In genomic region chr13:29985101-29985854, GRCm38 (mm10) we compare ENCODE assay signal across 8 mouse cellular contexts. TPM values are rescaled to one million over a fixed set of nuclear protein-coding genes. Genes with fewer than 3 reads are reported as not detected.
DNase-seq lines count a peak whose midpoint lies in the region; ATAC-seq and TF ChIP-seq lines count a peak whose summit lies in the region.

No protein-coding gene starts in this region.

- peaks cover 41% of the 10 kb centered on the region for H3K4me1 ChIP-seq in E14TG2a.4 (replicated peaks; ENCODE audit: low read depth, low read length)
- peaks cover 33% of the 10 kb centered on the region for H3K4me1 ChIP-seq in forebrain, embryonic 12.5 days
- peaks cover 37% of the 10 kb centered on the region for H3K4me1 ChIP-seq in hindbrain, embryonic 10.5 days (replicated peaks)

- H3K4me2 ChIP-seq in forebrain, embryonic 12.5 days: peak overlapping the region; percentile 79

- DNase-seq in adrenal gland, postnatal 4 days (ENCODE audit: low spot score in 2 of 2): peak; percentile 7 to 35
- DNase-seq in hindbrain, embryonic 10.5 days (ENCODE audit: low spot score): peak; percentile 74
- DNase-seq in layer of hippocampus, postnatal 14 days (ENCODE audit: low spot score in 2 of 2): peak; percentile 32 to 34
- DNase-seq in lung, postnatal 14 days: peak; percentile 18
- peak; percentile 18 to 30 for DNase-seq in right cerebral cortex, postnatal 36 days (ENCODE audit: low spot score in 2 of 2)
- DNase-seq in natural killer cell, adult 2 months (ENCODE audit: low spot score in 2 of 2): no peak

- H3K4me3 ChIP-seq in E14TG2a.4 (replicated peaks; ENCODE audit: low read length): peak overlapping the region; percentile 97
- H3K4me3 ChIP-seq in forebrain, embryonic 12.5 days (replicated peaks): peak overlapping the region; percentile 95
- H3K4me3 ChIP-seq in hindbrain, embryonic 10.5 days: peak overlapping the region; percentile 99

- H3K9me3 ChIP-seq in E14TG2a.4 (ENCODE audit: low read length): no peaks in the 10 kb centered on the region
- no peaks in the 10 kb centered on the region for H3K9me3 ChIP-seq in forebrain, embryonic 12.5 days
- H3K9me3 ChIP-seq in hindbrain, embryonic 10.5 days: no peaks in the 10 kb centered on the region

- H3K27ac ChIP-seq in forebrain, embryonic 12.5 days: peak overlapping the region; percentile 97
- H3K27ac ChIP-seq in hindbrain, embryonic 10.5 days: peak overlapping the region; percentile 100

- peaks cover 13% of the 10 kb centered on the region for H3K27me3 ChIP-seq in E14TG2a.4 (ENCODE audit: insufficient read depth, low read length)
- H3K27me3 ChIP-seq in forebrain, embryonic 12.5 days: no peaks in the 10 kb centered on the region
- 0 out of 2 replicates have a peak, but pooled peaks cover 4% of the 10 kb centered on the region for H3K27me3 ChIP-seq in hindbrain, embryonic 10.5 days (ENCODE audit: insufficient read depth, poor library complexity, severe bottlenecking)

- peak overlapping the region; percentile 99 for H3K9ac ChIP-seq in forebrain, embryonic 12.5 days

- peaks cover 22% of the 10 kb centered on the region for H3K36me3 ChIP-seq in E14TG2a.4 (ENCODE audit: insufficient read depth, low read length)
- 0 out of 2 replicates have a peak, but pooled peaks cover under 1% of the 10 kb centered on the region for H3K36me3 ChIP-seq in forebrain, embryonic 12.5 days (replicated peaks)
- H3K36me3 ChIP-seq in hindbrain, embryonic 10.5 days: peaks cover 6% of the 10 kb centered on the region; the same call in 1 of the 2 replicates

- TF ChIP-seq CTCF in E14TG2a.4 (conservative IDR thresholded peaks at IDR 0.05; ENCODE audit: low read length): no peak

- WGBS in forebrain, embryonic 12.5 days: under 1% methylated on average over 61 of the region's 62 CpGs
- under 1% methylated on average over 62 of the region's 62 CpGs for WGBS in hindbrain, embryonic 10.5 days

- peak; percentile 6; the same call in 1 of the 2 replicates for ATAC-seq in forebrain, embryonic 12.5 days (ENCODE audit: low FRiP score)

RNA-seq across cellular contexts. Expression of gene E2f3, which starts 0.6 kb away (rescaled TPM):
- 10 to 100 TPM; 17.2 to 20.3 TPM for total RNA-seq in adrenal gland, postnatal 4 days (2021)
- polyA plus RNA-seq in forebrain, embryonic 12.5 days (2016; fragmentation: Nextera tagmentation; extraction: Ambion mirVana): 20.9 and 23.1 TPM in 2 replicates
- polyA plus RNA-seq in hindbrain, embryonic 10.5 days (2016; fragmentation: Nextera tagmentation; extraction: Ambion mirVana): 15.6 and 18.8 TPM in 2 replicates
- total RNA-seq in layer of hippocampus, postnatal 14 days (2021): 10 to 100 TPM; 26.7 to 27.4 TPM

Comparison
In these comparisons a context has a peak if more than half of its experiments do, and no peak if none do; other contexts are left out.
1. DNase-seq: peak in adrenal gland, postnatal 4 days (2 of 2), hindbrain, embryonic 10.5 days (single experiment), layer of hippocampus, postnatal 14 days (2 of 2), lung, postnatal 14 days (single experiment) and right cerebral cortex, postnatal 36 days (2 of 2); none in natural killer cell, adult 2 months (0 of 2).
2. Peak in every context shown above with its lines, with median percentiles within 50 percentile points of each other: H3K4me3 ChIP-seq.